Mouse (Mus musculus) stomach, embryonic 16.5 days (tissue): ENCODE data around the gene Pheta1. TPM values are rescaled to one million over a fixed set of nuclear protein-coding genes. Genes with fewer than 3 reads are reported as not detected.
A peak's percentile ranks its signal among the peaks of the same experiment; 100 is the strongest.

Source experiments
- ATAC-seq: fragments of 200-750 bp; cut with Nextera tagmentation; 2 replicates; pipeline ENCODE4 v1.8.0; 2017; ENCODE audit warnings: moderate number of reproducible peaks, moderate TSS enrichment; ENCODE audit not compliant: insufficient read depth, low FRiP score
- H3K27ac ChIP-seq: fragments of 300-500 bp; sonication (generic); 2 replicates; pipeline ENCODE4 v1.5.1; 2014; ENCODE audit warnings: low read length
- H3K27me3 ChIP-seq: fragments of 300-500 bp; sonication (generic); 2 replicates; pipeline ENCODE4 v1.6.1; 2014; ENCODE audit warnings: low read length, control low read depth, mixed read lengths; ENCODE audit not compliant: control insufficient read depth, insufficient read depth
- H3K36me3 ChIP-seq: fragments of 300-500 bp; sonication (generic); 2 replicates; pipeline ENCODE4 v1.6.1; 2014; ENCODE audit warnings: low read length; ENCODE audit not compliant: control insufficient read depth, insufficient read depth
- H3K4me1 ChIP-seq: fragments of 300-500 bp; sonication (generic); 2 replicates; pipeline ENCODE4 v1.6.1; 2014; ENCODE audit warnings: low read length, control low read depth, mixed read lengths; ENCODE audit not compliant: control insufficient read depth, insufficient read depth
- H3K4me2 ChIP-seq: fragments of 300-500 bp; sonication (generic); 2 replicates; pipeline ENCODE4 v1.6.1; 2014; ENCODE audit warnings: low read depth, low read length, mixed read lengths
- H3K4me3 ChIP-seq: fragments of 300-500 bp; sonication (generic); replicated peaks from 2 replicates; pipeline ENCODE4 v1.5.1; 2014; ENCODE audit warnings: mild to moderate bottlenecking, low read length
- H3K9ac ChIP-seq: fragments of 300-500 bp; sonication (generic); 2 replicates; pipeline ENCODE4 v1.6.1; 2014; ENCODE audit warnings: low read length
- H3K9me3 ChIP-seq: fragments of 300-500 bp; sonication (generic); replicated peaks from 2 replicates; pipeline ENCODE4 v1.6.1; 2016; ENCODE audit warnings: low read length, control low read depth; ENCODE audit not compliant: control insufficient read depth
- WGBS: fragments of 180-500 bp; shearing (Covaris S2); extraction: QIAGEN DNeasy Blood & Tissue Kit; methylation state at CpG from one replicate; pipeline ENCODE4 v1.1.7; 2014; 5-methylcytosine and 5-hydroxymethylcytosine counted together
- polyA plus RNA-seq: library from polyadenylated mRNA; unstranded; fragments of >200 nt; fragmentation: Nextera tagmentation; extraction: Ambion mirVana; gene quantifications from 2 replicates; pipeline ENCODE4 v1.2.1, GENCODE M21; 2015

Gene Pheta1
- polyA plus RNA-seq, 1 experiment from 2014 or later, result 16.9 TPM

DNA sequence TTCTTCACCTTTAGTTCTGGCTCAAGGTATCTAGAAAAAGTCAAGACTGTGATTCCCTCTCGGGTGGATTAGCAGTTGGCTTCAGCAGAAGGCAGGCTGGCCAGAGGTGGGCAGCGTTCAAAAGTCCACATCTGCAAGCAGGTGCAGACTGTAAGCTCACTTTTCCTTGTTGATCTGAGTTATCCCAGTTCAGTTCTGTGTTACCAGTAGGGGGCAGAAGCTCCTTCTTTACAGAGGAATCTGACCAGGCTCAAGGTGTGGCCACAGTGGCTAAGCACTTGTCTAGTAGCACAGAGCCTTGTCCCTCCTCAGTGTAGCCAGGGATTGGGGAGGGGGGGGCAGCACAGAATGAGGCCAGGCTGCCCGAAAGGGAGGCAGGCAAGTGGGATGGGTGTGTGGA lies 33.7 kb upstream of the Pheta1 start:
- ATAC-seq, result peak; percentile 63; the same call in 1 of the 2 replicates

GRCm38 (mm10) chr5:121815867-121816380 lies 32.9 kb upstream of the Pheta1 start:
- no peaks in the 10 kb centered on the region for H3K9me3 ChIP-seq
- 75% methylated on average over 8 of the region's 8 CpGs for WGBS
- H3K4me2 ChIP-seq, result no peak overlapping the region
- no peak for ATAC-seq
- peaks cover 5% of the 10 kb centered on the region; the same call in 1 of the 2 replicates for H3K4me1 ChIP-seq
- H3K9ac ChIP-seq, result no peak overlapping the region
- no peak overlapping the region for H3K27ac ChIP-seq
- peaks cover 14% of the 10 kb centered on the region for H3K36me3 ChIP-seq
- H3K27me3 ChIP-seq, result no peaks in the 10 kb centered on the region
- H3K4me3 ChIP-seq, result no peak overlapping the region

More for the DNA sequence above, 33.7 kb upstream of the Pheta1 start:
- WGBS, result 43% methylated on average over 3 of the region's 3 CpGs
- Histone ChIP-seq H3K9me3 (no peaks in the 10 kb centered on the region), H3K36me3 (peaks cover 14% of the 10 kb centered on the region), H3K4me3 (no peak overlapping the region), H3K27me3 (no peaks in the 10 kb centered on the region), H3K4me2 (no peak overlapping the region), H3K9ac (no peak overlapping the region), H3K27ac (no peak overlapping the region), H3K4me1 (peaks cover 3% of the 10 kb centered on the region; the same call in 1 of the 2 replicates)

DNA sequence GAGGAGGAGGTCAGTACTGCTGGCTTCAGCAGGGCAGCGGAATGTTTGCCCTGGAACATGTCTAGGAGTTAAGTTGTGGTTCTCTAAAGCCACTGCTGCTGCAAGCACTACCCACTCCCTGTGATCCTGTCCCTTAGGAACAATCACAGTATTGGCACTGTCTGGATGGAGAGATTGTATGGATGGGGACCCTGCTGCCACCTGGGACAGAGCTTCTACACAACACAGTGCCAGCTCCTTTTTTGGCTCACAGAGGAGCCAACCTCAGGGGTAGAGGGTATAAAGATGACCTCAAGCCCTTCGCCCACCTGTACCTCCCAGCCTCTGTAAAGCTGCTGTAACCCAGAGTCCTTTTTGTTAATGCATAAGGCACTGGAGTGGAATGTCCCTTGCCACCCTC lies 32.2 kb upstream of the Pheta1 start:
- no peak for ATAC-seq
- WGBS, result 86% methylated on average over 2 of the region's 2 CpGs
- Histone ChIP-seq H3K4me2 (no peak overlapping the region), H3K9ac (no peak overlapping the region), H3K9me3 (no peaks in the 10 kb centered on the region), H3K4me3 (no peak overlapping the region), H3K27me3 (no peaks in the 10 kb centered on the region), H3K27ac (no peak overlapping the region), H3K4me1 (peaks cover 5% of the 10 kb centered on the region; the same call in 1 of the 2 replicates), H3K36me3 (peaks cover 14% of the 10 kb centered on the region)

DNA sequence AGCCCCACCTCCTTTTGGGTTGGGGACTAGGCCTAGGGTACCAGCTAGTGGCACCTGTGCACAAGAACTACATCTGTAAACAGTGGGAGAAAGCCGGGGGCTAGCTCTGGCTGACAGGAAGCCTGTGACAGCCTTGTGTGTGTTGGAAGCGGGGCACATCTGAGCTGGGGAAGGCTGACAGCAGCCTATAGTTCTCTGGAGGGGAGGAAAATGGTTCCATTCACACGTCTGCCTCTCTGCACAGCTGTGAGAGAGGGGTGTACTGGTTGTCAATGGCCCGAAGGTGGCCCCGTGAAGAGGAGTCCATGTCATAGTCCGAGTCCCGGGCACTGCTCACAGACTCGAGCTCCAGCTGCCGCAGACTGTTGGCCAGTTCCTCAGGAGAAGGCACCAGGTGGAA lies 31.2 kb upstream of the Pheta1 start:
- H3K36me3 ChIP-seq, result peaks cover 14% of the 10 kb centered on the region
- no peak for ATAC-seq

DNA sequence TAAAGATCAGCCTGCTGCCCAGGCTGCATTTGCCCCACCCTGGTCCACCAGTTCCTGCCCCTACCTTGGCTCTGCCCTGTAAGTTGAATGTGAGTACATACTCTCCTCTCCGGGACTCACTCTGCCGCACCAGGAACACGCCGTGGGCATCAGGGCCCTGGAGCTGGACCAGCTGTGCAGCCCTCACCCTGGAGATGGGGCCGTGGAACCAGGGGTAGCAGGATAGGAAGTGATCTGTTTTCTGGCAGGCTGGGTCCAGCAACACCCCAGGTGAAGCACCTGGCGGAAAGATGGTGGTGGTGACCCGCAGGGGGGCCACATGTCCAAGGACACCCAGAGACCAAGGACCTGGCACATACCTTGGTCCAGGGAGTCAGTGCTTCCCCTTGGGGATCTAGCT lies 30.4 kb upstream of the Pheta1 start:
- ATAC-seq, result no peak
- H3K4me2 ChIP-seq, result no peak overlapping the region
- H3K9me3 ChIP-seq, result no peaks in the 10 kb centered on the region
- H3K4me1 ChIP-seq, result peaks cover 5% of the 10 kb centered on the region; the same call in 1 of the 2 replicates
- H3K27ac ChIP-seq, result no peak overlapping the region
- peaks cover 14% of the 10 kb centered on the region for H3K36me3 ChIP-seq
- H3K4me3 ChIP-seq, result no peak overlapping the region
- WGBS, result 92% methylated on average over 7 of the region's 7 CpGs
- no peaks in the 10 kb centered on the region for H3K27me3 ChIP-seq
- no peak overlapping the region for H3K9ac ChIP-seq

More for the DNA sequence above, 31.2 kb upstream of the Pheta1 start:
- no peaks in the 10 kb centered on the region for H3K27me3 ChIP-seq
- H3K4me1 ChIP-seq, result peaks cover 5% of the 10 kb centered on the region; the same call in 1 of the 2 replicates
- 84% methylated on average over 9 of the region's 9 CpGs for WGBS
- no peak overlapping the region for H3K9ac ChIP-seq
- H3K4me3 ChIP-seq, result no peak overlapping the region
- H3K27ac ChIP-seq, result no peak overlapping the region
- H3K4me2 ChIP-seq, result no peak overlapping the region
- no peaks in the 10 kb centered on the region for H3K9me3 ChIP-seq

GRCm38 (mm10) chr5:121818862-121819261 lies 29.9 kb upstream of the Pheta1 start:
- 95% methylated on average over 4 of the region's 4 CpGs for WGBS
- ATAC-seq, result no peak
- no peak overlapping the region for H3K4me2 ChIP-seq
- H3K4me1 ChIP-seq, result peaks cover 5% of the 10 kb centered on the region; the same call in 1 of the 2 replicates
- no peaks in the 10 kb centered on the region for H3K27me3 ChIP-seq
- H3K9ac ChIP-seq, result no peak overlapping the region
- H3K27ac ChIP-seq, result no peak overlapping the region
- no peak overlapping the region for H3K4me3 ChIP-seq
- peaks cover 14% of the 10 kb centered on the region for H3K36me3 ChIP-seq
- no peaks in the 10 kb centered on the region for H3K9me3 ChIP-seq

DNA sequence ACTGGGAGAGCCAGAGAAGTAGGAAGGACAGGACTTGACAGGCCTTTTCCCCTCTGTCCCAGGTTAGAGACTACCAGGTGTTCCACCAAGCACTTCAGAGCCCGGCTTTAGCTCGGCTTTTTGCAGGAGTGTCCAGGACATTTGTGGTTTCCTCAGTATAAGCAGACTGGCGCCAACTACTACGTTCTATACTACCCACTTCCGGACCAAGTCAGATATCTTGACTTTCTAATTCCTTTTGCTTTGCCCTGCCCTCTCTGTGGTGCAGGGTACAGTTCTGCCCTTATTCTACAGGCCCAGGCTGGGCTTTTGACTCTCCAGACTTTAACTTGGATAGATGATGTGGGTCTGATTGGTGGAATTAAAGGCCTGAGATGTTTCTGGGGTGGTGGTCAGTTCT lies 29.2 kb upstream of the Pheta1 start:
- H3K4me2 ChIP-seq, result no peak overlapping the region
- H3K9me3 ChIP-seq, result no peaks in the 10 kb centered on the region
- H3K4me1 ChIP-seq, result peaks cover 5% of the 10 kb centered on the region
- H3K36me3 ChIP-seq, result peaks cover 14% of the 10 kb centered on the region
- ATAC-seq, result no peak
- WGBS, result 78% methylated on average over 5 of the region's 5 CpGs
- no peak overlapping the region for H3K4me3 ChIP-seq
- H3K27me3 ChIP-seq, result no peaks in the 10 kb centered on the region
- H3K27ac ChIP-seq, result no peak overlapping the region
- no peak overlapping the region for H3K9ac ChIP-seq

- Histone ChIP-seq H3K27me3 (no peaks in the 10 kb centered on the region), H3K36me3 (peaks cover 14% of the 10 kb centered on the region), H3K9me3 (no peaks in the 10 kb centered on the region), H3K4me2 (no peak overlapping the region), H3K4me1 (peaks cover 5% of the 10 kb centered on the region), H3K4me3 (no peak overlapping the region), H3K9ac (no peak overlapping the region), H3K27ac (no peak overlapping the region)
- no peak for ATAC-seq
- WGBS, result 53% methylated on average over 2 of the region's 2 CpGs
Observed at GRCm38 (mm10) chr5:121820161-121820560, 28.6 kb upstream of the Pheta1 start.

GRCm38 (mm10) chr5:121820657-121821056 lies 28.1 kb upstream of the Pheta1 start:
- Histone ChIP-seq H3K9ac (no peak overlapping the region), H3K4me3 (no peak overlapping the region), H3K36me3 (peaks cover 14% of the 10 kb centered on the region), H3K4me1 (peaks cover 5% of the 10 kb centered on the region), H3K27me3 (no peaks in the 10 kb centered on the region), H3K9me3 (no peaks in the 10 kb centered on the region), H3K4me2 (no peak overlapping the region), H3K27ac (no peak overlapping the region)
- WGBS, result 71% methylated on average over 3 of the region's 3 CpGs
- ATAC-seq, result no peak
